Mouse (Mus musculus) left cerebral cortex, adult 9 months (tissue): ENCODE data around the gene Ctsa.
"Not testable (repeated sequence)": the region's sequence is repeated elsewhere in the genome, so short reads cannot be mapped to it uniquely, and the experiment has no call there.

Experiments used
- DNase-seq, 2 experiments: peaks; one replicate each; pipeline ENCODE4 v3.0.0; 2022; ENCODE audit warnings: low spot score in 2 of 2

Ctsa gene

GRCm38 (mm10) chr2:164845782-164846181, 13.1 kb downstream of the Ctsa start:
- DNase-seq = no peak

DNA sequence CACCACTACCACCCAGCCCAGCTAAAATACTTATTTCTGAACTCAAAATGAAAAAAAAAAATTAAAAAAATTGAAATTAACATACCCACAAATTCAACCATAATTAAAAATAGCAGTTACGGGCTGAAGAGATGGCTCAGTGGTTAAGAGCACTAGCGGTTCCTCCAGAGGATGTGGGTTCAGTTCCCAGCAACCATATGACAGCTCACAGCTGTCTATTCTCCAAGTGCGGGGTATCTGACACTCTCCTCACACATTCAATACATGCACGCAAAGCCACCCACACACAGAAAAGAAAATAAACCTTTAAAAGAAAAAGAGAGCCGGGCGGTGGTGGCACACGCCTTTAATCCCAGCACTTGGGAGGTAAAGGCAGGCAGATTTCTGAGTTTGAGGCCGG, 17.4 kb downstream of the Ctsa start:
- DNase-seq = no peak

DNA sequence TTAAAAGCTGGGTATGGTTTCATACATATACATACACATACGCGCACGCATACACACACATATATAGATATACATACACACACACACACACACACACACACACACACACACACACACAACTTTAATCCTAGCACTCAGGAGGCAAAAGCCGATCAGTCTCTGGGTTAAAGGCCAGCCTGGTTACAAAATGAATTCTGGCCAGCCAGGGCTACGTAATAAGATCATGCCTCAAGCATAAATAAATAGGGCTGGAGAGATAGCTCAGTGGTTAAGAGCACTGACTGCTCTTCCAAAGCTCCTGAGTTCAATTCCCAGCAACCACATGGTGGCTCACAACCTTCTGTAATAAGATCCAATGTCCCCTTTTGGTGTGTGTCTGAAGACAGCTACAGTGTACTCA, 22.9 kb downstream of the Ctsa start:
- DNase-seq = not testable (repeated sequence)

DNA sequence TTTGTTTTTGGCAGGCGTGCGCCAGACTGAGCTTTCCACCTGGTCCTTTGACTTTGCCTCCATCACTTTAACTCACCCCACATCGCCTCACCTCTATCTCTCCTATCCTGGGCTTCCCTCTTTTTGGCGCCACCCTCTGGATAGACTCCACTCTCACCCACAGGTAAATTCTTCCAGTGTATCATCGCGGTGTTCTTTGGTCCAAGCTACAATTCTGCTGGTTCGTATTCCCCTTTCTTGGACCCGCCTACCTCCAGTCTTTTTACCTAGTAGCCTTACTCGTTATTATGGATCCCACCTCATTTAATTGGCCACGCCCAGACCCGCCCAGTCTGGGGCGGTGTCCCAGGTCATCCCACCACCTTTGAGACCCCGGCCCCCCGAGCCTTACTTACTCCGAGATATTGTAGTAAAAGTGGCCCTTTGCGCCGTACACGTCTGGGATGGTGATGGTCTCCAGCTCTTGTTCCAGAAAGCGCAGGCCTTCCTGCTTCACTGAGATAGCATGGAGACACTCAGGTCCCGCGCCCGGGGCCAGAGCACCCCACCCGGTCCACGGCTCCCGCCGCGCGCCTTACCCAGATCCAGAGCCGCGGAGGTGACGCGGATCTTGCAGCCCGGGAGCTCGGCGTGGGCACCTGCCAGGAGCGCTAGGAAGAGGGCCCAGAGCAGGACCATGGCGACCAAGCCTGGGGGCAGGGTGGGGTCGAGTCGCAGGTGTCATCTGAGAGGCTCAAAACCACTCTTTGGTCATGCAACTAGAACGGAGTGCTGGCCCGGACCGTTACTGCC, 23.8 kb downstream of the Ctsa start:
- DNase-seq = no peak

- DNase-seq = peak in 1 of 2 experiments; percentile 29
These were observed 24.6 kb downstream of the Ctsa start, which contains the start of gene Pltp for GRCm38 (mm10) chr2:164857101-164857821. TSS of gene Pltp (minus strand) at chr2:164857711.

GRCm38 (mm10) chr2:164857842-164858553, 25.3 kb downstream of the Ctsa start:
- DNase-seq = no peak

DNA sequence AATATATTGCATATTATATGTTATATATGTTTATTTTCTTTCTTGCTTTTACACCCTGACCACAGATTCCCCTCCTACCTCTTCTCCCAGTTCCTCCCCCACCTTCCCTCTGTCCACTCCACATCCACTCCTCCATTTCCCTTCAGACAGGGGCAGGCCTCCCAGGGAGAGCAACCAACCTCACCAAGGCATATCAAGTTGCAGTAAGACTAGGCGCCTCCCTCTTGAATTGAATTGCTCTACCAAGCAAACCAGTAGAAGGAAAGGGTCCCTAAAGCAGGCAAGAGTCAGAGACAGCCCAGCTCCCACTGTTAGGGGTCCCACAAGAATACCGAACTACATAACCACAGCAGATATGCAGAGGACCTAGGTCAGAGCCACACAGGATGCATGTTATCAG, 26.5 kb downstream of the Ctsa start:
- DNase-seq = no peak

DNA sequence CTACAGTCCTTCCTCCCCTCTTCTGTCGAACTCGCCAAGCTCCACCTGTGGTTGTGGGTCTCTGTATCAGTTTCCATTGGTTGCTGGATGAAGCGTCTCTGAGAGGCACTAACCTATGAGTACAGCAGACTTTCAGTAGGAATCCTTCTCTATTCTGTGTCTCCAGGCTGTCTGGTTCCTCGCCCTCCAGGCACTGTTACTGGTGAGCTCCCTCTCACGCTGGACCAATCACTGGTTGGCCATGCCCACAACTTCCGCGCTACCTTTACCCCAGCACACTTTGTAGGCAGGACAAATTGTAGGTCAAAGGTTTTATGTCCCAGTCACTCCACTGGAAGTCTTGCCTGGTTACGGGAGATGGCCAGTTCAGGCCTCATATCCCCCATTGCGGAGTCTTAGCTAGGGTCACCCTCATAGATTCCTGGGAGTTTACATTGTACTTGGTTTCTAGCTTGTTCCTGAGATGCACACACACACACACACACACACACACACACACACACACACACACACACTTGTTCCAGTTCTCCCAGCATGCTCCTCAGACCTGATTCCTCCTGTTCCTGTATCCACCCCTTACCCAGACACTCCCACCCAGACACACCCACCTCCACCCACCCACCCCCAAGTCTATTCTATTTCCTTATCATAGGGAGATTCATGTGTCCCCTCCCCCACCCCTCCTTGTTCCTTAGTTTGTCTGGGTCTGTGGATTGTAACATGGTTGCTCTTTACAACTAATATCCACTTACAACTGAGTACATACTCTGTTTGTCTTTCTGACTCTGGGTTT, 27.2 kb downstream of the Ctsa start:
- DNase-seq = no peak

DNA sequence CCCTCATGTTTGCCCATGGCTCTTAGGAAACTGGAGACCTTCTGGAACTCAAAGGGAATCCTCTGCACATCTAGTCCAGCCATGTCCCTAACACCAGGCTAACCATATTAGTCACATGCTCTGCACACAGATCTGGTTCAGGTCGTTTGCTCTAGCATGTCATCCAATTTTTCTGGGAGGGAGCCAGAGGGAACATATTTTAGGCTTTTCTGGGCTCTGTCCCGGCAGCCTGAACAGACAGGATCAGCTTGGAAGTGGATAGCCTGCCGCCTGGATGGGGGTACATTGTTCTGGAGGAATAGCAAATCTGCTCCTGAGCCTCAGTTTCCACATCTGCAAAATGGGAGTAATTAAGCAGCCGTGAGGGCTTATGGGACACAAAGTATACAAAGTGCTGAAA, 28.4 kb downstream of the Ctsa start:
- no peak for DNase-seq

DNA sequence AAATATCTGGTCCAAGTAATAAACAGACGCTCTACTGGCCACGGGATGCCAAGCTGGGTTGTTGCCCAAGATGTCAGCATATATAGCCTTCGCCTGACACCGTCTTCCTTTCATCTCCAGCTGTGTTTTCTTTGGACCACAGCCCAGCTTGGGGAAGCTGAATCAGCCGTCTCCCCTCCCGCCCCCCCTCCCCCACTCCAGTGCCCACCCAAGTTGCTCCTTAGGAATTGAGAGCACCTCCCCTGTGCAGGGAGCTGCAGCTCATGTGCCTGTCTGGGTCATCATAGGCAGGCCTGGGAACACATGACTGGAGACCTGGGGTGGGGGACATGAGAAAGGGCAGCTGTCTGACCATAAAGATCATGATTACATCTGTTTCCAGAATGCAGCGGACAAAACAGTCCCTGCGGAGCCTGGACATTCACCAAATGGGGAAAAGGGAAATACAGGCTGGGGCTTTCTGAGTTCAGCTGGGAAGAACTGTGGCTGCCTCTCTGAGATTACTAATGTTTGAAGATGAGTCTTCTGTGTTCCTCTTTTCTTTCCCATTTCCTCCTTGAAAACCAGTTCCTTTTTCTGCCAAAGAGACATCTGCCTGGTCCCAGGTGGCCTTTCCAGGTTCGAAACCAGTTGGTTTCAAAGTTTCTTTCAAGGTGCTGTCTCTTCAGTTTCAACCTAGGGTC, 29.6 kb downstream of the Ctsa start:
- no peak for DNase-seq

- not testable (repeated sequence) for DNase-seq
These were observed 30.7 kb downstream of the Ctsa start for GRCm38 (mm10) chr2:164863411-164863810.

DNA sequence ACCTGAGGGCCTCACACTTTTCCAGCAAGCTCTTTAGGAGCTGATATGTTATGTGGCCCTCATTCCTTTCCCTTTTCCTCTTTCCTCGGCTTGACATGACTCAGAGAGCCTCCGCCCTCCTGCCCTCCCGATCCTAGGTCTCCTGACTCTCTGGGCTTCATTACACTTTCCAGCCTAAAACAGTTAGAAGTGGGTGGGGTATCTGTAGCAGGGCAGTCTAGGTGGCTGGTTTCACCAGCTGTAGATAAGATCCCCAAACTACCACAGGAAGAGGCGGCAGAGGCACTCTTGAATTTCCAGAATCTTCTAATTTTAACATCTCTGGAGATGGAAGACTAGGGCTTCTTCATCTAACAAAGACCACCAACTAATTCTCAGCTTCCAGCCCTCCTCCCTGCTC, 31.9 kb downstream of the Ctsa start:
- DNase-seq = no peak

- no peak for DNase-seq
These were observed 34.3 kb downstream of the Ctsa start for GRCm38 (mm10) chr2:164866741-164867551.

DNA sequence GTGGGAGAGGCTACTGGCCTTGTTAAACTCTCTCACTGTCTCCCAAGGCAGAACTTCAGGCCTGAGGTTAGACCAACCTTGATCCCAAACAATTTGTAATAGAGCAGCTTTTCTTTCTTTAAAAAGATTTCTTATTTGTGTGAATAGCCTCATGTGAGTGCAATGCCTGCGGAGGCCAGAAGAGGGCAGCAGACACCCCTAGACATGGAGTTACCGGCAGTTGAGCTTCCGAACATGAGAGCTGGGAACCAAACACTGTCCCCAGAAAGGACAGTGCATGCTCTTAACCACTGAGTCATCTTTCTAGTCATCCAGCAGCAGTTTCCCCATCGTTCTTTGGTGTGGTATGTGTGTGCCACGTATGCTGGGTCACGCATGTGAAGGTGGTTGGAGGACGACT, 34.9 kb downstream of the Ctsa start:
- no peak for DNase-seq

DNA sequence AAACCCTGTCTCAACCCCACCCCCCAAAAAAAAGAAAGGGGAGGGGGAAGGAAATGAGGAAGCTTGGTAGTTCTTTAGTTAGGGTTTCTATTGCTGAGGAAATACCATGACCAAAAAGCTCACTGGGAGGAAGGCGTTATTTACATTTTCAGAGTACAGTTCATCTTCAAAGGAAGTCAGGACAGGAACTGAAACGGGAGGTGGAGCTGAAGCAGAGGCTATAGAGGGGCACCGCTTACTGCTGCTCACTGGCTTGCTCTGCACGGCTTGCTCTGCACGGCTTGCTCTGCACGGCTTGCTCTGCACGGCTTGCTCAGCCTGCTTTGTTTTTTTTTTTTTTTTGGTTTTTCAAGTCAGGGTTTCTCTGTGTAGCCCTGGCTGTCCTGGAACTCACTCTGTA, 35.8 kb downstream of the Ctsa start:
- DNase-seq = no peak

- DNase-seq = no peak
These were observed 39.1 kb downstream of the Ctsa start for GRCm38 (mm10) chr2:164871602-164872303.

GRCm38 (mm10) chr2:164873621-164874020, 40.9 kb downstream of the Ctsa start:
- no peak for DNase-seq

DNA sequence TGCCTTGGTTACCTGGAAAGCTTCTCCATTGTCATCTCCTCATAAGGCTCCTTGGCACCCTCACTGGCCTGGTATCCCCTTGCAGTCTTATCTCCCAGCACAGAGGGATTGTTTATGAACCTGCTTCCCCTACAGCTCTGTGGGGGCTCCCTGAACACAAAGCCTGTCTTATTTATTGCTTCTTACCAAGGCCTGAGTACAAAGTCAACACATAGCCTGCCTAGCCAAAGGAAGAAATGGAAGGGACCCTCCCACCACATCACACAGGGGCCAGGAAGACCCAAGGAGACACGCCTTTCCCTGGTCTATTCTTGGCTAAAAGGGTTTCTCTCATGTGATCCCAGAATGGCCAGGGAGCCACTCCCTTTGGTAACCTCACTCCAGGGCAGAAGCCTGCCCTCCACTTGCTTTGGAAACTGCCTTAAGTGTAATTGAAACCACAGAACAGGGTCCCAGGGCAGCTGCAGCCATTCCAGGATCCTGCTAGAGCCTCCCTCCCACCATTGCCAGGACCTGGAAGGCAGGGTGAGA, 41.6 kb downstream of the Ctsa start:
- no peak for DNase-seq

GRCm38 (mm10) chr2:164875648-164876047, 43.0 kb downstream of the Ctsa start:
- not testable (repeated sequence) for DNase-seq
